Mouse (Mus musculus): ENCODE measurements around the gene Gse1. TPM values are rescaled to one million over a fixed set of nuclear protein-coding genes. Genes with fewer than 3 reads are reported as not detected.

The Gse1 gene
- 54.9 and 67.5 TPM in 2 replicates for polyA plus RNA-seq (2012; rRNA removed)

GRCm38 (mm10) chr8:120227891-120228591, at the start of gene Gse1:
TSS of gene Gse1 (plus strand) at chr8:120228456.

DNA sequence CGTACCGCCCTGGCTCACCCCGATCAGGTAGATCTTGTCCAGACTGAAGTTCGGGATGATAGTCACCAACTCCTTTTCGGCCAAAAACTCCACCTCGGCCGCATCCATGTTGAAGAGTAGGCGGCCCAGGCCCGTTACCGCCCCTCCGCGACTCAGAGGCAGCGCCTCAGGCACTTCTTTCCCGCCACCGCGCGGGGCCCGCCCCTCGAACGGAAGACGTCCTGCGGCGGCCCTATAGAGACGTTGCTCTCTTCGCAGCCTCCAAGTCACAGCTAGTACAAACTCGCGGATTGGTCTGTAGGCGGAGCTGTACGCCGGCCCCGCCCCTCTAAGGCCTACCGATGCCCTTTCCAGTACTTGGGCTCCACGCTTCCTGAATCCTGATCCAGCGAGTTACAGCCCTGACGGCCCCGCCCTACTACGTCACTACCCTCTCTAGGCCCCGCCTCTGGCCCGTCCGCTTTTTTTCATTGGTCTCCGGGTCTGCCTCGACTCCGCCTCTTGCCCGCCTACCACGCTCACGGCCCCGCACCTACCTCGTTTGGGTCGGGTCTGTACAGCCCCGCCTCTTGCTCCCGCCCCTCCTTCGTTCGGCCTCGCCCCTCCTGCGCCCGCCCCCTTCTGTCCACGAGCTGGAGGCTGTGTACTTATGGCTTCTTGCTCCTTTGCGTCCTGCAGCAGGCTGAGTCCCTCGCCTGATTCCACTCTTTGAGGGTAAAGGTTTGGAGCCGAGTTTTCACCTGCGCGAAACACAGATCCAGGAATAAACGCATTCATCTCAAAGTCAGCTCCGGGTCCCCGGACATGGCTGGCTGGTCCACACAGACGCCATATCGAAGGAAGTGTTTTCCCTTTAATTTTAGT, 360.9 kb downstream of the Gse1 start, which contains the start of gene Gins2:
Gene Gins2, minus strand, starts transcription at position 397 of the 864 bp plus-strand sequence.

Other genes starting within 250 kb of the Gse1 start
- 24.6 and 25.2 TPM in 2 replicates for gene Crispld2, start 236.0 kb upstream of the Gse1 start, polyA plus RNA-seq (2012; rRNA removed)
- 97.5 and 125 TPM in 2 replicates for gene Zdhhc7, start 127.0 kb upstream of the Gse1 start, polyA plus RNA-seq (2012; rRNA removed)
- gene 6430548M08Rik, start 114.3 kb upstream of the Gse1 start, polyA plus RNA-seq (2012; rRNA removed), result 79.4 and 87.4 TPM in 2 replicates
- gene Fam92b, start 51.0 kb upstream of the Gse1 start, polyA plus RNA-seq (2012; rRNA removed), result 0.71 and 1.5 TPM in 2 replicates

Measured in colon, adult 2 months (tissue).